Mouse (Mus musculus) intestine, postnatal 0 days (tissue): ENCODE data around the gene Gtf3c5. TPM values are rescaled to one million over a fixed set of nuclear protein-coding genes. Genes with fewer than 3 reads are reported as not detected.

Experiments used
- ATAC-seq: fragments of 200-750 bp; cut with Nextera tagmentation; 2 replicates; pipeline ENCODE4 v1.8.0; 2017; ENCODE audit warnings: mild to moderate bottlenecking, moderate TSS enrichment, moderate library complexity
- H3K27ac ChIP-seq: fragments of 300-500 bp; sonication (generic); 2 replicates; pipeline ENCODE4 v1.5.1; 2014; ENCODE audit warnings: mild to moderate bottlenecking, low read depth, low read length, moderate library complexity
- H3K27me3 ChIP-seq: fragments of 300-500 bp; sonication (generic); replicated peaks from 2 replicates; pipeline ENCODE4 v1.6.1; 2014; ENCODE audit warnings: low read length, mixed read lengths; ENCODE audit not compliant: control insufficient read depth, insufficient read depth
- H3K36me3 ChIP-seq: fragments of 300-500 bp; sonication (generic); 2 replicates; pipeline ENCODE4 v1.6.1; 2014; ENCODE audit warnings: mild to moderate bottlenecking, moderate library complexity; ENCODE audit not compliant: control insufficient read depth, insufficient read depth
- H3K4me1 ChIP-seq: fragments of 300-500 bp; sonication (generic); replicated peaks from 2 replicates; pipeline ENCODE4 v1.6.1; 2014; ENCODE audit warnings: antibody characterized with exemption, low read length, mixed read lengths; ENCODE audit not compliant: control insufficient read depth, insufficient read depth
- H3K4me2 ChIP-seq: fragments of 300-500 bp; sonication (generic); replicated peaks from 2 replicates; pipeline ENCODE4 v1.6.1; 2014; ENCODE audit warnings: low read depth, mild to moderate bottlenecking, moderate library complexity
- H3K4me3 ChIP-seq: fragments of 300-500 bp; sonication (generic); 2 replicates; pipeline ENCODE4 v1.5.1; 2014; ENCODE audit warnings: low read depth, low read length
- H3K9ac ChIP-seq: fragments of 300-500 bp; sonication (generic); 2 replicates; pipeline ENCODE4 v1.6.1; 2014; ENCODE audit warnings: mild to moderate bottlenecking, low read depth, low read length
- H3K9me3 ChIP-seq: fragments of 300-500 bp; sonication (generic); 2 replicates; pipeline ENCODE4 v1.6.1; 2016; ENCODE audit warnings: mixed run types; ENCODE audit not compliant: control insufficient read depth
- CTCF ChIP-seq: sonication (generic); IDR thresholded peaks from 2 replicates; pipeline ENCODE4 v1.5.1; 2016; ENCODE audit warnings: low read depth, mild to moderate bottlenecking, control low read depth, antibody characterized with exemption, moderate library complexity
- WGBS: fragments of 180-500 bp; shearing (Covaris S2); extraction: QIAGEN DNeasy Blood & Tissue Kit; methylation state at CpG from one replicate; pipeline ENCODE4 v1.1.7; 2014; 5-methylcytosine and 5-hydroxymethylcytosine counted together
- polyA plus RNA-seq: library from polyadenylated mRNA; unstranded; fragments of >200 nt; fragmentation: Nextera tagmentation; extraction: Ambion mirVana; gene quantifications from 2 replicates; pipeline ENCODE4 v1.2.1, GENCODE M21; 2015

The Gtf3c5 gene
- polyA plus RNA-seq, 1 experiment from 2014 or later: 8.4 TPM

DNA sequence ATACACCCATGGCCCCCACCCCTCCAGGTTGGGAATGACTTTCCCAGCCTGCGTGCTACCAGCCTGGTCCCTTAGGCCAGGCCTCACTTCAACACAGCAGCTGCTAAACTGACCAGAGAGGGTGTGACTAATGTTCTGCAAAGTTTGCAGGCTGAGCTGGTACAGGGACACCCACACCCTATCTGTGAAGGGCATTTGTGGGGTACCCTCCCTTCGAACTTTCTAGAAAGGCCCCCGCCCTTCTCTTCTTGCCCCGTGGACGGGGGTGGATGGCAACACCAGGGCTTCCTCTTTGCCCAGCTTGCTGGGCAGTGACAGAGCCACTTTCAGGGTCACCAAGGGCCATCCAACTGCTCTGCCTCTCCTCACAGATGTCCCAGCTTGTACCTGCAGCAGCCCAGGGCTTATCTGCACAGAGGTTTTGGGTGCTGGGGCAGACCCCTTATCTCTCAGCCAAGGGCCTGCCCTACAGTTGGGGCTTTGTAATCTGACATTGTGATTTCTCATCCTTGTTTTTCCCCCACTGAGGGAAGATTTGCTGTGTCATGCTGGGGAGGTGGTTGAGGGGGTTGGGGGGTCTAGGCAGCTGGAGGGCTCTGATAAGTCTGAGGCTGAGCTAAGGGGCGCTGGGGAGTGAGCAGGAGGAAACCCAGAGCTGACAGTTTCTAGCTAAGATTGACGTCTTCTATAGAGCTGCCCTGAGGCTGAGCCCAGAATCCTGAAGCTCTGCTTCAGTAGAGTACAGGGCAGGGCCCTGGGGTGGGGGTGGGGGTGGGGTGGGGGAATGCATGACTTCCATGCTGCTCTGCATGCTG, 14.4 kb upstream of the Gtf3c5 start:
- Histone ChIP-seq H3K4me2 (no peak overlapping the region), H3K4me1 (no peaks in the 10 kb centered on the region), H3K4me3 (no peak overlapping the region), H3K27ac (no peak overlapping the region), H3K27me3 (no peaks in the 10 kb centered on the region), H3K36me3 (no peaks in the 10 kb centered on the region), H3K9me3 (no peaks in the 10 kb centered on the region), H3K9ac (no peak overlapping the region)
- ATAC-seq: no peak
- WGBS: 68% methylated on average over 7 of the region's 7 CpGs
- no peak for TF ChIP-seq CTCF

DNA sequence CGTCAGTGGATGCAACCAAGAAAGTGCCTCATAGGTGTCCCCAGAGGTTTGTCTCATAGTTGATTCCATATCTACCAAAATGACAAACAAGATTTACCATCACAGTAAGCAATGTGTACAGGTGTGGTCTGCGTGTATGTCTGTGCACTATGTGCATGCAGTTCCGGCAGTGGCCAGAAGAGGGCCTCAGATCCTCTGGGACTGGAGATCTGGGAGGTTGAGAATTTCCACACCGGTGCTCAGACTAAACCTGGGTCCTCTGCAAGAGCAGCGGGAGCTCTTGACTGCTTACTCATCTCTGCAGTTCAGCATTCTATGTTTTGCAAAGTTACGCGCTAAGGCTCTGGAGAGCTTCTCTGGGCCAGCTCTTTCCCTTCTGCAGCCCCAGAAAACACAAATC, 13.4 kb upstream of the Gtf3c5 start:
- no peaks in the 10 kb centered on the region for H3K27me3 ChIP-seq
- WGBS: 90% methylated on average over 7 of the region's 7 CpGs
- H3K27ac ChIP-seq: no peak overlapping the region
- TF ChIP-seq CTCF: peak; percentile 46
- no peaks in the 10 kb centered on the region for H3K4me1 ChIP-seq
- no peak overlapping the region for H3K9ac ChIP-seq
- no peak for ATAC-seq
- H3K4me2 ChIP-seq: no peak overlapping the region
- no peak overlapping the region for H3K4me3 ChIP-seq
- no peaks in the 10 kb centered on the region for H3K9me3 ChIP-seq
- no peaks in the 10 kb centered on the region for H3K36me3 ChIP-seq

DNA sequence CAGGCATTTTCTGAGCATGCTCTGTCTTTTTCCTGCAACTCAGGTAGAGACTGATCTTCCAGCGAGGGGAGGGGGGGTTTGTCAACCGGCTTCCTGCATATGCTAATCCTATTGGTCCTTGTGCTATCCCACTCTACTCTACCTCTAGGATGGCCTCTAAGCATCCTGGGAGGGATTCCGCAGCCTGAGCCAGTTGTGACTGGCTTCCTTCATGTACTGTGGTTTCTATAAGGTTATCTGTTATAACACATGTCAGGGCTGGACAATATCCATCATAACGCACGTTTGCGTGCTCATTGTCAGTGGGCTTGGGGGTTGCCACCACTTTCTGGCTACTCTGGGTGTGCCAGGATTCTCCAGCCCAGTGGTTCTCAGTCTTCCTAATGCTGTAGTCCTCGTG, 12.5 kb upstream of the Gtf3c5 start:
- Histone ChIP-seq H3K4me3 (no peak overlapping the region), H3K9ac (no peak overlapping the region), H3K9me3 (no peaks in the 10 kb centered on the region), H3K27me3 (no peaks in the 10 kb centered on the region), H3K4me2 (no peak overlapping the region), H3K27ac (no peak overlapping the region), H3K4me1 (no peaks in the 10 kb centered on the region), H3K36me3 (no peaks in the 10 kb centered on the region)
- ATAC-seq: no peak
- no peak for TF ChIP-seq CTCF
- 77% methylated on average over 7 of the region's 7 CpGs for WGBS

DNA sequence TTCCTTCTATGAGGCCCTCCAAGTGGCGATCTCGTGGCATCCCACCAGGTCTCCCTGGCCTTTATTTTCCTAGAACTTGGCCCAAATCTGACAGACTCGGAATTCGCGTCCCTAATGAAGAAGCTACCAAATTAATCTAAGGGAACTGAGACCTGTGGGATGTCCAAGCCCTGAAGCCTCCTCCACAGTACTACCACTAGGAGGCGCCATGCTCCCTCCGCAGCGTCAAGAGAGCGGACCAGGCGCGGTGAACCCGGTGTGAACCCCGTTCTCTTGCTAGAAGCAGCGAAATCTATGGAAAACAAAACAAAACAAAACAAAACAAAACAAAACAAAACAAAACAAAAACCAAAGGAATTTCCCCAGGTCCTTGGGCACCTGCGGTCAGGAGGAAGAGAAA, 9.3 kb upstream of the Gtf3c5 start:
- no peak overlapping the region for H3K9ac ChIP-seq
- H3K4me2 ChIP-seq: peak overlapping the region; percentile 38
- H3K27ac ChIP-seq: no peak overlapping the region
- no peaks in the 10 kb centered on the region for H3K4me1 ChIP-seq
- H3K27me3 ChIP-seq: no peaks in the 10 kb centered on the region
- H3K9me3 ChIP-seq: no peaks in the 10 kb centered on the region
- H3K4me3 ChIP-seq: no peak overlapping the region
- ATAC-seq: no peak
- H3K36me3 ChIP-seq: no peaks in the 10 kb centered on the region
- WGBS: 6% methylated on average over 15 of the region's 15 CpGs
- TF ChIP-seq CTCF: peak; percentile 92

DNA sequence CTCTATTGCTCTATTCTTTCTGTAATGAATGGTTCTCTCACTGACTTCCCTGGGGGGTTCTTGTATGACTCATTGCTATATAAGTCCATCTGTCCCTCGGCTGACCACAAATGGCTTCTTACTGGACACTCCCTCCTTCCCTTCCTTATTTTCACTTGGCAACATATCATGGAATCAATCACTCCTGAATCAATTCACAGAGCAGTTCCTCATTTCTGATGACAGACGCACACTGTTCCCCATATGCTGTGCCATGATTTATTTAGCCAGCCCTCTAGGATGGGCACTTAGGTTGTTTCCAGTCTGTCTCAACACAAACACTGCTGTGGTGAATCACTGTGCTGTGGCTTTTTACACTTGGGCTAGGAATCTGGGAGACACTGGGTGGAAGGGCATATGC, 7.9 kb upstream of the Gtf3c5 start:
- Histone ChIP-seq H3K4me1 (no peaks in the 10 kb centered on the region), H3K27ac (no peak overlapping the region), H3K9me3 (no peaks in the 10 kb centered on the region), H3K4me2 (no peak overlapping the region), H3K9ac (no peak overlapping the region), H3K36me3 (no peaks in the 10 kb centered on the region), H3K4me3 (no peak overlapping the region), H3K27me3 (no peaks in the 10 kb centered on the region)
- no peak for ATAC-seq
- 60% methylated on average over 2 of the region's 2 CpGs for WGBS
- no peak for TF ChIP-seq CTCF

DNA sequence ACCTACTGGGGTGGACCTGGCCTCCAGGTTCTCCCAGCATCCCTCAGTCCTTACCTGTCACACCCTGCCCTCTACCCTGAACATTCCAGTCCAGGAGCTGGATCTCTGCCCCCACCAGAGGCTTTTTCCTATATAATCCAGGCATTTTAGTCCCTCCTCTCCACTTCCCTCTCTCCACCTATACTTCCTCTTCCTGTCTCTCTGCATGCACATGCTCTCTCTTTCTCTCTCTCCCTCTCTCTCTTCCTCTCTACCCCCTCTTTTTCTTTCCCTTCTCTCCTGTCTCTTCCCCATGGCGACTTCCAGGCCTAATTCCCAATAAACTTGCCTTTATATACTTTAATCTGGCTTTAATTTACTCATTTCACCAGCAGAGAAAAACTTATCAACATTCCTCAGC, 5.0 kb upstream of the Gtf3c5 start:
- no peak for ATAC-seq
- Histone ChIP-seq H3K27me3 (no peaks in the 10 kb centered on the region), H3K36me3 (no peaks in the 10 kb centered on the region), H3K9me3 (no peaks in the 10 kb centered on the region), H3K4me3 (no peak overlapping the region), H3K27ac (no peak overlapping the region), H3K9ac (no peak overlapping the region), H3K4me1 (no peaks in the 10 kb centered on the region), H3K4me2 (no peak overlapping the region)
- WGBS: 44% methylated on average over 1 of the region's 1 CpGs
- TF ChIP-seq CTCF: no peak
